Mouse (Mus musculus) E14TG2a.4 (cell line): ENCODE results near the gene Pnma3.

Source experiments
- CTCF ChIP-seq: conservative IDR thresholded peaks from 2 replicates; pipeline ENCODE4 v1.5.1; 2014; ENCODE audit warnings: low read length
- NANOG ChIP-seq: IDR thresholded peaks from 2 replicates; pipeline ENCODE4 v1.6.1; 2014; ENCODE audit warnings: borderline replicate concordance, low read length, mixed read lengths
- POU5F1 ChIP-seq: IDR thresholded peaks from 2 replicates; pipeline ENCODE4 v1.6.1; 2014; ENCODE audit warnings: low read length, borderline replicate concordance

- TF ChIP-seq CTCF, result no peak
- TF ChIP-seq POU5F1, result no peak
- no peak for TF ChIP-seq NANOG
Measured at GRCm38 (mm10) chrX:73062323-73062722, 2.3 kb upstream of the Pnma3 start.
